Mouse (Mus musculus) urinary bladder, adult 18-20 months (tissue): Measurements from ENCODE around the gene Gm5129.

ENCODE experiments used
- DNase-seq, 2 experiments: peaks; one replicate each; pipeline ENCODE4 v3.0.0; 2022; ENCODE audit warnings: low spot score in 2 of 2, mixed read lengths in 2 of 2

Gene Gm5129

GRCm38 (mm10) chr5:29725369-29725768 lies 10.4 kb downstream of the Gm5129 start:
- no peak for DNase-seq

- no peak for DNase-seq
These were observed 14.6 kb downstream of the Gm5129 start for GRCm38 (mm10) chr5:29721159-29721558.

GRCm38 (mm10) chr5:29712906-29713305 lies 22.8 kb downstream of the Gm5129 start:
- no peak for DNase-seq

DNA sequence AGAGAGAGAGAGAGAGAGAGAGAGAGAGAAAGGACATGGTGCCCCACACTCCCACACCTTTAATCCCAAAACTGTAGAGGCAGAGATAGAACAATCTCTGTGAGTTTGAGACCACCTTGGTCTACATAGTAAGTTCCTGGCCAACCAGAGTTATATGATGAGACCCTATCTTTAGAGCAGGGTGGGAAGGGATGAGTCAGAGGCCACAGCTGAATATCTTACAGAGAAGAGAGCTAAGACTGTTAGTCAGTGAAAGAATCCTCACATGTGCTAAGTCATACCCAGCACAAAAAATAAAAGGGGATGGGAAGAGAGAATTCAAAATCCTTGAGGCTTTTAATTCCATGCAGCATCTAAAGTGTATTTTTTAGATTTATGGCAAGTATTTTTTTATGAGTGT lies 24.1 kb downstream of the Gm5129 start:
- DNase-seq: no peak

DNA sequence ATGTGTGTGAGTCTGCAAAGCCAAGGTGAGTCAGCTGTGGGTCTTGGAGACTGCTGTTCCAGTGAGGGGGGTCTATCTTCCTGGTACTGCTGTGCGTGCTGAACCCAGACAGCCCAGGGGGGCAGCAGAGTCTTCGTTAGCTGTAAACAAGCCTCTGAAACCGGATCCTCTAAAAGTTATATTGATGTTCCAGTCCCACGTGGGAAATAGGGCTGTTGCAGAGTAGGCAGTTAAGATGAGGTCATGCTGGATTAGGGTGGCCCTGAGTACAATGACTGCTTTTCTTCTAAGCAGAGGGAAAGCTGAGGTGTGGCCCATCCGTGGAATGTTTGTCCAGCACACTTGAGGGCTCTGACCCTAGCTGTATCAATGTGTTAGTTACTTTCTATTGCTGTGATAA lies 27.5 kb downstream of the Gm5129 start:
- DNase-seq: no peak

DNA sequence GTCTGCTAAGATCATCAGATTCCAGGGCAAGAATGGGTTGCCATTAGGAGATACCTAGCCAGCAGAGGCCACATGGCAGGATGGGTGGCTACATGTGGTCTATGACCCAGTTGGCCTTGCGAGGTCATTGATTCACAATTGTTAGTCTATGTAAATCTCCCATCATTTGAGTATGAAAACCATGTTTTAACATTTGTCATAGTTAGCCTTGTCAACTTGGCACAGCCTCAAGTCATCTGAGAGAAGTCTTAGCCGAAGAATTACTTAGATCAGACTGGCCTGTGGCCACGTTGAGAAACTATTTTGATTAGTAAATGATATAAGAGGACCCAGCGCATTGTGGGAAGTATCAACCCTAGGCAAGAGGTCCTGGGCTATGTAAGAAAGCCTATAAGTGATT lies 28.5 kb downstream of the Gm5129 start:
- DNase-seq: no peak

GRCm38 (mm10) chr5:29699520-29700202 lies 36.1 kb downstream of the Gm5129 start:
- DNase-seq: peak; percentile 60 to 65

- DNase-seq: peak in 1 of 2 experiments; percentile 16
These were observed 37.2 kb downstream of the Gm5129 start for GRCm38 (mm10) chr5:29698493-29698892.

GRCm38 (mm10) chr5:29688352-29688751 lies 47.4 kb downstream of the Gm5129 start:
- DNase-seq: no peak

GRCm38 (mm10) chr5:29687671-29688070 lies 48.1 kb downstream of the Gm5129 start:
- DNase-seq: no peak
